Mouse (Mus musculus): ENCODE results near the gene BC034090.
"Not testable (repeated sequence)": the region's sequence is repeated elsewhere in the genome, so short reads cannot be mapped to it uniquely, and the experiment has no call there.

Gene BC034090

GRCm38 (mm10) chr1:155191671-155192070 is 52.6 kb downstream of the BC034090 start:
- DNase-seq (ENCODE audit: low spot score): peak; percentile 83

- DNase-seq (ENCODE audit: low spot score): no peak
Measured at GRCm38 (mm10) chr1:155191219-155191618, 53.0 kb downstream of the BC034090 start.

- DNase-seq (ENCODE audit: low spot score): no peak
Measured at GRCm38 (mm10) chr1:155188656-155189055, 55.6 kb downstream of the BC034090 start.

- no peak for DNase-seq (ENCODE audit: low spot score)
Measured at GRCm38 (mm10) chr1:155184191-155184590, 60.1 kb downstream of the BC034090 start.

- DNase-seq (ENCODE audit: low spot score): no peak
Measured at GRCm38 (mm10) chr1:155178192-155178924, 65.9 kb downstream of the BC034090 start.

GRCm38 (mm10) chr1:155174424-155174823 is 69.8 kb downstream of the BC034090 start:
- DNase-seq (ENCODE audit: low spot score): no peak

GRCm38 (mm10) chr1:155173644-155174016 is 70.6 kb downstream of the BC034090 start:
- not testable (repeated sequence) for DNase-seq (ENCODE audit: low spot score)

- no peak for DNase-seq (ENCODE audit: low spot score)
Measured at GRCm38 (mm10) chr1:155172895-155173643, 71.2 kb downstream of the BC034090 start.

- DNase-seq (ENCODE audit: low spot score): no peak
Measured at GRCm38 (mm10) chr1:155169935-155170334, 74.3 kb downstream of the BC034090 start.

GRCm38 (mm10) chr1:155167453-155167852 is 76.8 kb downstream of the BC034090 start:
- peak; percentile 62 for DNase-seq (ENCODE audit: low spot score)
